Mouse (Mus musculus): ENCODE data around the gene Rps17. TPM values are rescaled to one million over a fixed set of nuclear protein-coding genes. Genes with fewer than 3 reads are reported as not detected.

Gene Rps17
- total RNA-seq, 2 experiments from 2014 or later = 560 to 614 TPM

Other genes with a start within 250 kb of the Rps17 start
- gene Slc28a1, start 230.5 kb downstream of the Rps17 start, total RNA-seq (2021) = not detected
- gene Pde8a, start 131.7 kb downstream of the Rps17 start, total RNA-seq (2021) = 1 to 10 TPM; 7.3 to 7.4 TPM
- 10 to 100 TPM; 81.6 to 96.0 TPM for gene Cpeb1, start 110.2 kb upstream of the Rps17 start, total RNA-seq (2021)
- gene Ap3b2, start 148.7 kb upstream of the Rps17 start, total RNA-seq (2021) = 100 to 1,000 TPM; 161 to 171 TPM
- gene BC048679, start 153.0 kb upstream of the Rps17 start, total RNA-seq (2021) = not detected
- gene Fsd2, start 221.7 kb upstream of the Rps17 start, total RNA-seq (2021) = under 1 TPM; 0.23 to 0.34 TPM
- 10 to 100 TPM; 14.4 to 20.3 TPM for gene Whamm, start 226.0 kb upstream of the Rps17 start, total RNA-seq (2021)